Mouse (Mus musculus): ENCODE data around the gene Cyp2d10. TPM values are rescaled to one million over a fixed set of nuclear protein-coding genes. Genes with fewer than 3 reads are reported as not detected.
A peak's percentile ranks its signal among the peaks of the same experiment; 100 is the strongest.
"Not testable (repeated sequence)": the region's sequence is repeated elsewhere in the genome, so short reads cannot be mapped to it uniquely, and the experiment has no call there.

Cyp2d10 gene
- polyA plus RNA-seq, 1 experiment from 2014 or later, result not detected

GRCm38 (mm10) chr15:82423471-82423870 lies 16.5 kb upstream of the Cyp2d10 start:
- H3K4me3 ChIP-seq, result no peak overlapping the region
- no peak overlapping the region for H3K27ac ChIP-seq
- H3K9me3 ChIP-seq (replicated peaks), result no peaks in the 10 kb centered on the region
- no peak for DNase-seq (ENCODE audit: low spot score)
- no peaks in the 10 kb centered on the region for H3K27me3 ChIP-seq (ENCODE audit: low read depth, poor library complexity, severe bottlenecking)
- WGBS, result 84% methylated on average over 3 of the region's 3 CpGs
- H3K4me1 ChIP-seq, result no peaks in the 10 kb centered on the region
- no peaks in the 10 kb centered on the region for H3K36me3 ChIP-seq

DNA sequence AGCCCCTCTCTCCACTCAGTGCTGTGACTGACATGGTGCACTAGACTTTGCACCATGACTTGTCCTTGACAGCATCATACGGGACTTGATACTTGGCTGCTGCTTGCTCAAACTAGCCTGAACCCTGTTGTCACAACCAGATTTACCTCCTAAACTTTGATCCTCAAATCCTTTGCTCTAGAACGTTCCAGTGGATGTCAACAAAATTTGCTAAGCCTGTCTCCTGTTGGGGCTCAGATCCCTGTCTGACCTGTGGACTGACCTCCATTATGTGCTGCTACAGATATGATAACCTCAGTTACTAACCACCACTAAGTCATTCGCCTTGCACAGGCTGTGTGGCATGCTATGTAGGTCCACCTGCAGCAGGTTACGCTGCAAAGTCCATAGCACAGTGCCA lies 15.9 kb upstream of the Cyp2d10 start:
- Histone ChIP-seq H3K27ac (no peak overlapping the region), H3K4me3 (no peak overlapping the region), H3K27me3 (ENCODE audit: low read depth, poor library complexity, severe bottlenecking) (no peaks in the 10 kb centered on the region), H3K4me1 (no peaks in the 10 kb centered on the region), H3K9me3 (replicated peaks) (no peaks in the 10 kb centered on the region), H3K36me3 (no peaks in the 10 kb centered on the region)
- DNase-seq (ENCODE audit: low spot score), result no peak
- 80% methylated on average over 4 of the region's 4 CpGs for WGBS

DNA sequence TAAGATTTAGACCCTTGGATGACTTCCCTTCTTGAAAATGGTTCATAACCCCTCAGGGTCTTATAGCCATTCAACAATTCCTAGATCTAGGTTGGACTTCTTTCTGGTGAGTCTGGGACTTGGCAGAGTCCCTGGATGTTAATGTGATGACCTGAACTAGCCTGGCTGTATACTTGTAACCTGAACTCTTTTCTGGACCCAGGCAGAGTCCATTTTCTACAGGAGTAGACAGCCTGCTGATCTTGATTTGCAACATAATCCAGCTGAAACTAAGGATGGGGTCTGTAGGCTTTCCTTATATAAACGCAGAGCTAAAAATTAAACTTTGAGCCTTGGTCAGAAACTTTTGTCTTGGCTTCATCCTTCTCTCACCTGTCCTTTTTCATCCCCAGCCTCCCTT lies 11.6 kb upstream of the Cyp2d10 start:
- Histone ChIP-seq H3K4me1 (peaks cover 9% of the 10 kb centered on the region), H3K9me3 (replicated peaks) (no peaks in the 10 kb centered on the region), H3K27ac (no peak overlapping the region), H3K36me3 (no peaks in the 10 kb centered on the region), H3K4me3 (no peak overlapping the region), H3K27me3 (ENCODE audit: low read depth, poor library complexity, severe bottlenecking) (no peaks in the 10 kb centered on the region)
- WGBS, result 86% methylated on average over 1 of the region's 1 CpGs
- DNase-seq (ENCODE audit: low spot score), result no peak

GRCm38 (mm10) chr15:82416797-82417789 lies 10.1 kb upstream of the Cyp2d10 start:
- no peaks in the 10 kb centered on the region for H3K36me3 ChIP-seq
- WGBS, result 39% methylated on average over 16 of the region's 16 CpGs
- peak overlapping the region; percentile 51; the same call in 1 of the 2 replicates for H3K27ac ChIP-seq
- peaks cover 9% of the 10 kb centered on the region for H3K4me1 ChIP-seq
- no peaks in the 10 kb centered on the region for H3K27me3 ChIP-seq (ENCODE audit: low read depth, poor library complexity, severe bottlenecking)
- H3K4me3 ChIP-seq, result no peak overlapping the region
- DNase-seq (ENCODE audit: low spot score), result peak; percentile 48
- H3K9me3 ChIP-seq (replicated peaks), result no peaks in the 10 kb centered on the region

DNA sequence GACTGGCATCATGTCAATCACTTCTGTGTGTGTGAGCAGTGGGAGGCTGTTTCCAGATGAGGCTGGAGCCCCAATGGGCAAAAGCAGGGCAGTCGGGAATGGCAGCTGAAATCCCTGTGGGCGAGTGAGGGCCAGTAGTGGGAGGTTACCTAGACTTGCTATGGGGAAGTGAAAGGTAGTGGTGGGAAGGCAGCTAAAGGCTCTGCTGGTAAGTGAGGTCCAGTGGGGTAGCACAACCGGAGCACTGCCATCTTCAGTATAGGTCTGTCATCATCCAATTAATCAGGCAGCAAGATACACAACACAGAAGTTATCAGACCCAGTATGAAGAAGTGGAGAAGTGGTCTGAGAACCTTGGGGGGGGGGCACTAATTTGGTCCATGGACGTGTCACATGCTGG lies 541 bp upstream of the Cyp2d10 start:
- no peaks in the 10 kb centered on the region for H3K4me1 ChIP-seq
- no peaks in the 10 kb centered on the region for H3K27me3 ChIP-seq (ENCODE audit: low read depth, poor library complexity, severe bottlenecking)
- H3K9me3 ChIP-seq (replicated peaks), result no peaks in the 10 kb centered on the region
- no peaks in the 10 kb centered on the region for H3K36me3 ChIP-seq
- DNase-seq (ENCODE audit: low spot score), result peak; percentile 22
- WGBS, result 81% methylated on average over 4 of the region's 4 CpGs
- no peak overlapping the region for H3K4me3 ChIP-seq
- no peak overlapping the region for H3K27ac ChIP-seq

- no peak for DNase-seq (ENCODE audit: low spot score)
- Histone ChIP-seq H3K9me3 (replicated peaks) (no peaks in the 10 kb centered on the region), H3K4me1 (no peaks in the 10 kb centered on the region), H3K36me3 (no peaks in the 10 kb centered on the region), H3K4me3 (no peak overlapping the region), H3K27ac (no peak overlapping the region), H3K27me3 (ENCODE audit: low read depth, poor library complexity, severe bottlenecking) (no peaks in the 10 kb centered on the region)
- 91% methylated on average over 3 of the region's 3 CpGs for WGBS
Observed at GRCm38 (mm10) chr15:82404163-82404562, 2.8 kb downstream of the Cyp2d10 start.

DNA sequence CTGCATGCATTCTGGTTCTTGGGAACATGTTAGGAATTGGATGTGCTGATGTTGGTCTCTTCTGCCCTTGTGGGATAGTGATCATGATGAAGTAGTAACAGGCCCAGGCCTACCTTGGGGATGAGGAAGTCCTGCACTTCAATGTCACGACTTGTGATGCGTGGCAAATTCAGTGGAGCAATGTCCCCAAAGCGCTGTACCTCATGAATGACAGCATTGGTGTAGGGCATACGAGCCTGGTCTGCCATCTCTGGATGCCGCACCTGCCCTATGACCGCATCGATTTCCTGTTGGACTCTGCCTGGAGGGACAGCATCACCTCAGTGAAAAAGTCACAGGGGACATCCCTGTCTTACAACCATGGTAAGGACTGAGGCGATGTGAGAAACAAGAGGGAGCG lies 3.4 kb downstream of the Cyp2d10 start:
- WGBS, result 95% methylated on average over 9 of the region's 9 CpGs
- H3K36me3 ChIP-seq, result no peaks in the 10 kb centered on the region
- H3K27me3 ChIP-seq (ENCODE audit: low read depth, poor library complexity, severe bottlenecking), result no peaks in the 10 kb centered on the region
- H3K9me3 ChIP-seq (replicated peaks), result no peaks in the 10 kb centered on the region
- no peak overlapping the region for H3K4me3 ChIP-seq
- no peaks in the 10 kb centered on the region for H3K4me1 ChIP-seq
- H3K27ac ChIP-seq, result no peak overlapping the region
- DNase-seq (ENCODE audit: low spot score), result no peak

DNA sequence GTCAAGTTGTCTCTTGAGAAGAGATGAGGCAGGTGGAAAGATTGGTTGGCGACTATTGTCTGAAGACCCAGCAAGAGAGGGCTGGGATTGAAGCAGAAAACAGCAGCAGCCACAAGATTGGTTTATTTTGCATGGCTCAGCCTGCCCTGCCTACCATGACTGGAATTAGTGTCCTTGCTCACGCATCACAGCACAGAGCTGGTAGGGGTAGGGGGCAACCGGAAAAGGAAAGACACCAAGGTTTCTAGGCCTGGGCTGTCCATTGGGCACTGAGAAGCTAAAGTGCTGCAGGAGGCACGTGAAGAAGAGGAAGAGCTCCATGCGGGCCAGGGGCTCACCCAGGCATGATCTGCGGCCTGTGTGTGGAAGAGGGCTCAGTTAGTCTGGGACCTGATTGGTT lies 4.3 kb downstream of the Cyp2d10 start:
- H3K27ac ChIP-seq, result no peak overlapping the region
- H3K4me1 ChIP-seq, result no peaks in the 10 kb centered on the region
- H3K36me3 ChIP-seq, result no peaks in the 10 kb centered on the region
- H3K27me3 ChIP-seq (ENCODE audit: low read depth, poor library complexity, severe bottlenecking), result no peaks in the 10 kb centered on the region
- H3K4me3 ChIP-seq, result no peak overlapping the region
- H3K9me3 ChIP-seq (replicated peaks), result no peaks in the 10 kb centered on the region
- 89% methylated on average over 6 of the region's 6 CpGs for WGBS
- no peak for DNase-seq (ENCODE audit: low spot score)

- Histone ChIP-seq H3K27ac (no peak overlapping the region), H3K9me3 (replicated peaks) (no peaks in the 10 kb centered on the region), H3K36me3 (no peaks in the 10 kb centered on the region), H3K27me3 (ENCODE audit: low read depth, poor library complexity, severe bottlenecking) (no peaks in the 10 kb centered on the region), H3K4me1 (no peaks in the 10 kb centered on the region), H3K4me3 (no peak overlapping the region)
- DNase-seq (ENCODE audit: low spot score), result no peak
Observed at GRCm38 (mm10) chr15:82402106-82402505, 4.9 kb downstream of the Cyp2d10 start.

DNA sequence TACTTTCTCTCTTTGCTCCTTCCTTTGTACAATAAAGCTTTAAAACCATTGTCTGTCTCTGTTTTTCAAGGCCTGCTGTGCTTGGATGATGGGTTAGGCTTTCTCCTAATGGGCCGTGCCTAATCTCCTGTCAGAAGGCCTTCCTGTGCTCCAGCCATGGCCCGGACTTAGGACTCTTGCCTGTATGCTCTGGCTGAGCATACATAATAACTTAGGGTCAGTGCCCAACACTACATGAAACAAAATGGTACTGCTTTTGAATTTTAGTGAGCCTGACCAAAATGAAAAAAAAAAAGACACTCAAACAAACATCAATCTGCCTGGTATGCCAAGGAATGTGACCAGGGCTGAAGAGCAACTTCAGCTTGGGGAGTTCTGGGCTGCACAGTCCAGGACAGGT lies 5.5 kb downstream of the Cyp2d10 start:
- Histone ChIP-seq H3K27ac (no peak overlapping the region), H3K4me3 (no peak overlapping the region), H3K4me1 (no peaks in the 10 kb centered on the region), H3K36me3 (no peaks in the 10 kb centered on the region), H3K9me3 (replicated peaks) (no peaks in the 10 kb centered on the region), H3K27me3 (ENCODE audit: low read depth, poor library complexity, severe bottlenecking) (no peaks in the 10 kb centered on the region)
- no peak for DNase-seq (ENCODE audit: low spot score)
- 78% methylated on average over 2 of the region's 2 CpGs for WGBS

DNA sequence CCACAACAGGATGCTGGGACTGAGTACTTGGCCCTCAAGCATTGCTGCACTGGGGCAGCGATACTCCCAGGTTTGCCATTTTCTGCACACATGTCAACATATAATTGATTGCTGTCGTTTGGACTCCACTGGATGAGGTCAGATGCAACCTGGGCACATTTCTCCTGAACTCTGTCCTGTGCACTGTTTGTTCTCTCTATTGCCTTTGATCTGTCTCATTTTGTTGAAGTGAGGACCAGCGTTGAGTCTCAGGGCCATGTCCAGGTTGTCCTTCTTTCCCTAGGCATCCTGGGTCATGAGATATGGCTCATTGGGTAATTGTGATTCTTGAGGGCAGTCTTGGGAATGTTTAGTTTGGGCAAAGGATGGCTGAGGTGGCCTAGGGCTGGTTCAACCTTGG lies 11.0 kb downstream of the Cyp2d10 start:
- WGBS, result 85% methylated on average over 3 of the region's 3 CpGs
- not testable (repeated sequence) for H3K27ac ChIP-seq; H3K36me3 ChIP-seq; H3K9me3 ChIP-seq (replicated peaks); H3K4me3 ChIP-seq; H3K27me3 ChIP-seq (ENCODE audit: low read depth, poor library complexity, severe bottlenecking); DNase-seq (ENCODE audit: low spot score); H3K4me1 ChIP-seq

DNA sequence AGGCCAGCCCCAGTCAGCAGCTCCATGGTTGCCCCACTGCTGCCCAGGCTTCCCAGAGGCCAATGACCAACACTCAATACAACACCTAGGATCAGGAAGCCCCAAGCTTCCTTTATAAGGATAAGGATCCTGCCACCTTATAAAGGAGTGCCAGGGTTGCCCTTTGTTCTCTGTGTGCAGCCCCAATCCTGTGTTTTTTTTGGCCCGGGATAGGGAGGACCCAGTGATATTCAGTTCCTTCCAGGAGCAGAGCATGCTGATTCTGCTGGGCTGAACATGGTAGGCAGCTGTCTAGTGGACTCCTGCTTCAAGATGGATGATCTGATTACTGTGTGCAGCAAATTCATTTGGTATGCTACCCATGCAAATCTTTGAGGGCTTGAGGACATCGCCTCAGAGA lies 13.1 kb downstream of the Cyp2d10 start, which contains the start of gene Cyp2d11:
Gene Cyp2d11, minus strand, starts transcription at position 101 of the 400 bp plus-strand sequence.
- 77% methylated on average over 2 of the region's 2 CpGs for WGBS
- H3K36me3 ChIP-seq; H3K27ac ChIP-seq; H3K9me3 ChIP-seq (replicated peaks); H3K4me3 ChIP-seq; H3K27me3 ChIP-seq (ENCODE audit: low read depth, poor library complexity, severe bottlenecking); DNase-seq (ENCODE audit: low spot score); H3K4me1 ChIP-seq: not testable (repeated sequence)

DNA sequence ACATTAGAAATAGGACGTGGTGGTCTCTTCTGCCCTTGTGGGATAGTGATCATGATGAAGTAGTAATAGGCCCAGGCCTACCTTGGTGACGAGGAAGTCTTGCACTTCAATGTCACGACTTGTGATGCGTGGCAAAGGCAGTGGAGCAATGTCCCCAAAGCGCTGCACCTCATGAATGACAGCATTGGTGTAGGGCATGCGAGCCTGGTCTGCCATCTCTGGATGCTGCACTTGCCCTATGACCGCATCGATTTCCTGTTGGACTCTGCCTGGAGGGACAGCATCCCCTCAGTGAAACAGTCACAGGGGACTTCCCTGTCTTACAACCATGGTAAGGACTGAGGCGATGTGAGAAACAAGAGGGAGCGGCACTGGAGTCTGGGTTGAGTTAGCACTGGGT lies 17.1 kb downstream of the Cyp2d10 start:
- H3K36me3 ChIP-seq, H3K27ac ChIP-seq: not testable (repeated sequence)

More for the DNA sequence above, 17.1 kb downstream of the Cyp2d10 start:
- DNase-seq (ENCODE audit: low spot score); H3K27me3 ChIP-seq (ENCODE audit: low read depth, poor library complexity, severe bottlenecking); H3K4me1 ChIP-seq; H3K9me3 ChIP-seq (replicated peaks); H3K4me3 ChIP-seq: not testable (repeated sequence)
- WGBS, result 92% methylated on average over 10 of the region's 10 CpGs
